Mouse (Mus musculus) kidney, adult 11 months (tissue): ENCODE data around the gene Smarcal1.

ENCODE experiments used
- DNase-seq: peaks from one replicate; pipeline ENCODE4 v3.0.0; 2022

Gene Smarcal1

DNA sequence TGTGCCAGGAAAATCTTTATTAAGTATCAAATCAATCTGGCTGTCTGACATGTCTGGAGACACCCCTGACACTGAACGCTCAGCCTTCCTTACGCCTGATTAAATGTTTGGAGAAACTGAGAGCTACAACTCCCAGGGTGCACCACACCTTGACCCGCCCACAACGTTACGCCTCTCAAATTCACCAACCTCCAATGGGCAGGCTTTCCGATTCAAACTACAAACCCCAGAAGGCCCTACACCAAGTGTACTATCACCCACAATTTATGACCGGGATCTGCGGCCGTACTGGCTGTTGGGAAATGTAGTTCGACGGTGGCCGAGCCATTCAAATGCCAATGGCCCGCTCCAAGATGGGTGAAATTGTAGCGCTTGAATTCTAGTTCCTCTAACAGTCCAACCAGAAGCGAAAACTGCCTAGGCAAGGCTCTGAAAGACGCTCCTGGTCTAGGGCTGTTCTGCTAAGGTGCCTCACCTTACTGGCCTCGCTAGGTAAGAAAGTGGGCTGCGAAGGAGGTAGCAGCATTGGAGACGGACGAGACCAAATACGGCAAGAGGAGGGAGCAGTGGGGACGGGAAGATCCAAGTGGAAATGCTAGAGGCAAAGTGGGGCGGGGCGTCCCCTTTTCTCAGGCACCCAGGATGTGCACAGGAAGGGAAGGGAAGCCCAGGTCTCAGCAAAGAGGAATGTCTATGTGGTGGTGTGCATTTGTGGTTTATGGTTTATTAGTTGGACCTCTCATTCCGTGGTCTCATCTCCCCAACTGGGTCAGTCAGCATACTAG is at the start of gene Smarcal1:
Smarcal1 (plus strand) TSS at position 305 of the 785 bp plus-strand sequence.
- DNase-seq, result peak; percentile 97

GRCm38 (mm10) chr1:72533439-72533838 is 49.6 kb upstream of the Smarcal1 start:
- DNase-seq, result no peak

DNA sequence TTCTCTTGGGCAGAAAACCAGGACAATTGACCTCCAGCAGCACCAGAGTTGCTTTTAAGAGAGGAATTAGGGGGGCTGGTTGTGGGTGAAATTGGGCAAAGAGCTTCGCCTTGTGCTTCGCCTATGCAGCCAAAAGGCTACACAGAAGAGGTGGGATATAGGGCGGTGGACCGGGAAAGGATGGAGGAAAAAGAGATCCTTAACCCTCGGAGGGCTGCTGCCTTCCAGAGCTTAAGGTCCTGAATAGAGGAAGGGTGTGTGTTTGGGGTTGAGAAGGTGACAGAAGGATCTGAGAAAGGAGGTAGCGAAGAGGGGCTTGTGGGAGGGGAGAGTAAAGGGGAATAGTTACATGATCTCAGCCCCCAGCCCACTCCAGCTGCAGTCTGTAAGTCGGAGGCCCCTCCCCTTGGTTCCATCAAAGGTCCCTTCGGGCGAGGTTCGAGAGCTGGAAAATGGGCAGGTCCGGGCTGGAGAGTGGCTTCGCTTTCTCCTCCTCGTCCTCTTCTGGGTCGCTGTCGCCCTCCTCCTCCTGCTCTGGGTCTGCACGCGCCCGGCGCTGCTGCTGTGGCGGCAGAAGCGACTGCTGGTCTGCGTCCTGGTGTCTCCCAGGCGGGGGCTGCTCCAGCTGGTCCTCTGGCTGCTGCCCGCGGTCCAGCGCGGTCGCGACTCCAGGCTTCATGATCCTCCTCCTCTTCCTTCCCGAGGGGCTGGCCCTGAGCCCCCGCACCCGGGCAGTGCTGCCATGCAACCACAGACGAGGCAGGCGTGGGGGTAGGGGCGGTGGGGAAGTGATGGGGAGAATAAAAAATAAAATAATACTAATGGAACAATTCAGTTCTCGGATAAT is 47.1 kb upstream of the Smarcal1 start:
- DNase-seq, result no peak

DNA sequence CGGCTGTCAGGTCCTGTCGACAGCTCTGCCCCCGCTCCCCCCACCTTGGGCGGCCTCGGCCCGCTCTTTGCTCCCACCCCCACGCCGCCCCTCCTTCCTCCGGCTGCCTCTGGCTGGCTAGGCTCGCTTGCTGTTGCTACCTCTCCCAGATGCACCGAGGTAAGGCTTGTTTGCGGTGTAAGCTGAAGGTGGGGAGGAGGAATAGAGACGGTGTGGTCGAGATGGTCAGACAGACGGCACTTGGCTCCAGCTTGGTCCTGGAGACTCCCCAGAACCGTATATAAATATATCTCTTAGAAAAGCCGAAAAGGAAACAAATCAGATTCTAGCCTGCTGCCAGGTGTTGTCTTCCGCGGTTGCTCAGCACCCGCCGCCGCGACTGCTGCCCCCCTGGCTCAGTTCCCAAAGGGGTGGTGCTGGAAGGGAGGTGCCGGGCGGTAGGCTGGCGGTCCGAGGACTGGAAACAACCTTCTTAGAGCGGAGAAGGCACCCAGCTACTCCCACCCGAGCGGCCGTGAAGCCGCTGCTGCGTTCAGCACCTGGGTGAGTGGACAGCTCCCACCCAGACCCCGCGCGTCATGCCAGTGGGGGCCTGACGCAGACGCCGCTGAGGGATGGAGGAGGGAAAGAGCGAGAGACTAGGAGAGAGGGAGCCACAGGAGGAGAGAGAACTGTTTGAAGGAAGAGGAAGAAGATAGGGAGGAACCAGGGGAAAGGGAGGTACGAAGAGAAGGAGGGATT is 46.3 kb upstream of the Smarcal1 start, which contains the start of gene March4:
March4 (minus strand) TSS at position 320 of the 741 bp plus-strand sequence.
- peak; percentile 2 for DNase-seq

DNA sequence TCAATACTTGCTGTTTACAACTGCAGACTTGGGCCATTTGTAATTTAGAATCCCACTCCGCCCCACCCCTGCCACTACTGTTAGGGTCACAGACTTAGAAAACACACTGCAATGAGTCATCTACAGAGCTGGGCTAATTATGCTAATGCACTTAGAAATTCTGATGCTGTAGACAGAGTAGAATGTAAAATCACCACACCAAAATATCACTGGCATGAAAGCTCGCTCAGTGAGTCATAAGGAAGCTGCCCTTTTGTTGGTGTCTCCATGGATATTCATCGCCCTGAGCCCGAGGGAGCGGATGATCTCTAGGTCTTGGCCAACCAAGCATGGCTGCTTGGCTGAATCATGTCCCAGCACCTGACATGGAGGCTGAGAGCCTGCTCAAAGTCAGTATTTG is 44.8 kb upstream of the Smarcal1 start:
- DNase-seq, result no peak

DNA sequence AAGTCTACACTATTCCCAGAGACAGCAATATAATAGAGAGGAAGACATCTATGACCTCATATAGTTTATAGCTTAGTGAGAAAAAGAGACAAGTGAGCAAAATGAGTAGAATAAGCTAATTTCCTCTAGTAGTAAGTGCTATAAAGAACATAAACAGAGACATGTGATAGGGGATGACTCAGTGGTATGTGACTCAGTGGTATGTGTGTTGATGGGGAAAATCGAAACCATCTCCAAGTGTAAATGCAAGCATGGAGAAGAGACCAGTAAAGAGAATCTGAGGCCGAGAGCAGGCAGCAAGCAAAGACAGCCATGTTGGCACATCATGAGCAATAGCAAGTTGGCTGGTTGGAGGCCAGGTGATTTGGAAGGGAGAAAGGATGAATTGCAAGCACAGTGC is 32.7 kb upstream of the Smarcal1 start:
- DNase-seq, result no peak

- DNase-seq, result no peak
These were observed 26.6 kb upstream of the Smarcal1 start for GRCm38 (mm10) chr1:72556471-72556870.

GRCm38 (mm10) chr1:72558625-72559024 is 24.4 kb upstream of the Smarcal1 start:
- no peak for DNase-seq

DNA sequence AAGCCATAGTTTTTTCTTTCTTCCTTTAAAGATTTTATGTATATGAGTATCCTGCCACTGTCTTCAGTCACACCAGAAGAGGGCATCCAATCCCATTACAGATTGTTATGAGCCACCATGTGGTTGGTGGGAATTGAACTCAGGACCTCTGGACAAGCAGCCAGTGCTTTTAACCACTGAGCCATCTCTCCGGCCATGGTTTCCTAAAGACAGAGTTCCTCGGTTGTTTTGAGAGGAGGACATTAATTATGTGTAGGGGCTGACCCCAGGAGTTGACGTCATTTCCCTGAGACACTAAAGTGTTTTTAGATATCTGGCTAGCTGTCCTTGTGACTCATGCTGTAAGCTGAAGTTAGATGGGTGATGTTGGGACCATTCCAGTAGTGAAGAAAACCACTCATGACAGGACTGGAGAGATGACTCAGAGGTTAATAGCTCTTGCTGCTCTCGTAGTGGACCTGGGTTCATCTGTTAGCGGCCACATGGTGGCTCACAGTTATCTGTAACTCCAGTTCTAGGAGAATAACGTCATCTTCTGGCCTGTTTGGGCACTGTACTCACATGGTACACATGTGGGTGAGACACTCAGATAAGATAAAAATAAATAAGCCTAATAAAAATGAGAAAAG is 18.6 kb upstream of the Smarcal1 start:
- DNase-seq, result no peak

DNA sequence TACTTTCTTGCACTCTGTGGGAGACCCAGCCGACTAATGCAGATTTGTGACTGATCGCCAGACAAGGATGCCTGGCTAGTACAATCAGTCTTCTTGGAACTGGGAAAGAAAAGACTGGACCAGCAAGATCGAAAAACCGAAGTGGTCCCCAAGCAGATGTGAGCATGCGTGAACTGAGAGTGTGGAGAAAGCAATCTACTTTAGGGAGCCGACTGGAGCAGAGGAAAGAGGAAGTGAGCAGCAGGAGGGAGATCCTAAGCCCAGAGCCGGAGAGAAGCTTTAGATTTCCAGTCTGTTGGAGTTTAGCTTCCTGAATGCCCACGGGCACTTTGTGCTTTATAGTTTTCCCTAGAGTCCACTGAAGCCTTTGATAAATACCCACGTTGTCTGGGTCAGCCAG is 16.0 kb upstream of the Smarcal1 start:
- DNase-seq, result no peak

GRCm38 (mm10) chr1:72568725-72569124 is 14.3 kb upstream of the Smarcal1 start:
- DNase-seq, result no peak

DNA sequence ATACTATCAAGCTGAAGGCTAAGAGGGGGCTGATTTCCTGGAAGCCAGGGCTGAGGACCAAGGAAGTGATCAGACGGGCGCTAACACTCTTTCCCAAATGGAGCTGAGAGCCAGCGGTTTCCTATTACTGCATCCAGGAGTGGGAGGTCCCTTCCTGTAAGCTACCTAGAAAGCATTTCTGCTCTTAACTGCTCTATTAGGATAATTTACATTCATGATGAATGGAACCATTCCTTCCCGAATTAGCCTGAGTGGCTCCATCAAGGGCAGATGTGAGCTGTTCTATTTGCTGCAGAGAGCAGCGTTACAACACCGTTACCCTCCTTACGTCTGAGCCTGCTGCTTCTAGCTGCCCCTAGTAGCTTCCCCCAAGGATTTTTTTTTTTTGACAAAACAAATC is 9.0 kb upstream of the Smarcal1 start:
- no peak for DNase-seq

DNA sequence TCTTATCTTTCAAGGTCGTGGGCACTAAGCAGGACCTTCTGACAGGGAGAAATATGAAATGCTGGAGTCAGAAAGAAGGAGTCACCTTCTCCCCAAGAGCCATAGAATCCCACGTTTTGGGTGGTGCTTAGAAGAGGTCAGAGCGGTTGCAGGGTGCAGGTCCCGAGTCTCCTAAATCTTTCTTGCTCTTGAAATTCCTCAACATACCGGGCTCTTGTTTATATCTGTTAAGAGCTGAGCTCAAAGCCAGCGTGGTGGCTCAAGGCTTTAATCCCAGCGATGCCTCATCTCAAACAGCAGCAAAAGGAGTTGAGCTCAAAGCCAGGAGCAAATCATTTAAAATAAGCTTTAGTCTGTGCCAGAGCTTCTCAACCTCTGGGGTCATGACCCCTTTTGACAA is 8.4 kb upstream of the Smarcal1 start:
- DNase-seq, result no peak

GRCm38 (mm10) chr1:72575121-72575520 is 7.9 kb upstream of the Smarcal1 start:
- no peak for DNase-seq

- no peak for DNase-seq
These were observed 5.5 kb upstream of the Smarcal1 start for GRCm38 (mm10) chr1:72577481-72577922.

DNA sequence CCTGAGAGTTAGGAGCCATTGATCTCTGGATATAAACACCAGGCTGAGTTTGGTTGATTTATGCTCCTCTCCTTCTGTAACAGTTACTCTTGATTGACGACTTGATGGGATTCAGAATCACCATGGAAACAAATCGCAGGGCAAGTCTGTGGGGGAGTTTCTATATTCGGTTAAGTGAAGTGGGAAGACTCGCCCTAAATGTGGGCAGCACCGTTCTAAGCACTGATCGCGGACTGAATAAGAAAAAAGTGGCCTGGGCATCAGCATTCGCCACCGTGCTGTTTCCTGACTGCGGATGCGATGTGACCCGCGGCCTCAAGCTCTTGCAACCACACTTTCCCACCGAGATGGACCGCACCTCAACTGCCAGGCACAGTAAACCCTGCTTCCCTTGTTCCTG is 4.7 kb upstream of the Smarcal1 start:
- DNase-seq, result no peak

GRCm38 (mm10) chr1:72578806-72579205 is 4.2 kb upstream of the Smarcal1 start:
- no peak for DNase-seq

GRCm38 (mm10) chr1:72583906-72584305 is 855 bp downstream of the Smarcal1 start:
- no peak for DNase-seq

GRCm38 (mm10) chr1:72585971-72586875 is 3.2 kb downstream of the Smarcal1 start:
- DNase-seq, result no peak

GRCm38 (mm10) chr1:72587532-72587931 is 4.5 kb downstream of the Smarcal1 start:
- no peak for DNase-seq

DNA sequence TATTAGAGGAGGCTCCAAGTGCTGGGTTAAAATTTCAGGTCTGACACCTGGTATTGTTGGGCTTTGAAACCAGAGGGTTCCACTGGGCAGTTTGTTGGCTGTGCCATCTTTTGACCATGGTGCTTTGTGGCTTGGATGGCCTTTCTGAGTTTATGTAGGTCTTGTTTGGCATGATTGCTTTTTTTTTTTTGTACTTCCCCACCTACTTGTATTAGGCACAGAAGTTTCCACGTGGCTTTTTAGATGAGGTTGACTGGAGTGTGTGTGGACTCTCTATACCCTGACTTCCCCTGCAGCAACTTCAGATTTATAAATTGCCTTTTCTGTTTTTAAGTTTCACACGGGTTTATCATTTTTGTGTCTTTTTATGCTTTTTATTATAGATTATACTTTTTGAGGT is 5.7 kb downstream of the Smarcal1 start:
- no peak for DNase-seq

DNA sequence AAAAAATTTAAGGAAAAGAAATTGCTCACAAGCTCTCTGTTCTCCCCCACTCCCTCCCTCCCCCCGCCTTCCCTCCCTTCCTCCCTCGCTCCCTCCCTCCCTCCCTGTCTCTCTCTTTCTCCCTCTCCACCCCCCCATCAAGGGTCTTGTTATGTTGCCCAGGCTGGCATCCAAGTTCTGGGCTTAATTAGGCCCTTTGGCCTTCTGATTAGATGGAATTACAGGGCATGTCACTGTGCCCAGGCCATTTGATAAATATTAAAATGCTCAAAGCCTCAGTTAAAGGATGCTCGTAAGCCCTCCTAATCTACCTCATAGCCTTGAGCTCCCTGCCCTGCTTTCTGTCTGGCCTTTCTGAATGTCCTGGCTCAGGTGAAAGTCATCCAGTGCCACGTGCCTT is 7.6 kb downstream of the Smarcal1 start:
- DNase-seq, result no peak
